ENCODE assay signal across 30 mouse cellular contexts in the genomic region with DNA sequence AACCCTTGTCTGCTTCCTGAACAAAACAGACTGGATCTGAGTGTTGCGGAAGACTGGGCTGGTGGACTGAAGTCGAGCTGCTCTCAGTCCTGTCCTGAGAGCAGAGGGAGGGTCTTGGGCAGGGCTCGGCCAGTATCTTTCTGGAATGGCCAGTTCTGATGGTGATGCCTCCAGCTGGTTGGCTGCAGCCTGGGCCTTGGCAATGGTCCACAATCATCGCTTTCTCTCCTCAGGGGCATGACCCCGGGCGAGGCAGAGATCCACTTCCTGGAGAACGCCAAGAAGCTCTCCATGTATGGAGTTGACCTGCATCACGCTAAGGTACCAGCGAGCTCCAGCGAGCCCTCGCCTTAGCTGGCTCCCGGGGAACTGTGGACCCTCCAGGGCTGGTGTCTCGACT. TPM values are rescaled to one million over a fixed set of nuclear protein-coding genes. Genes with fewer than 3 reads are reported as not detected.
DNase-seq lines count a peak whose midpoint lies in the region; ATAC-seq lines count a peak whose summit lies in the region.
"Had no signal": no experiment of that assay in that cellular context is flagged by ENCODE, and none has a peak within 500 bp of the region (broad histone marks: within the 10 kb centered on the region; RNA-seq: fewer than 3 reads in every experiment).

No protein-coding gene starts in this region.

- DNase-seq in heart, postnatal 10 days: peak; percentile 37 to 42
- no peak for DNase-seq in heart, embryonic 10.5 days (ENCODE audit: low spot score)
- peak; percentile 16 for DNase-seq in urinary bladder, postnatal 14 days (ENCODE audit: low spot score)
- no peak for DNase-seq in urinary bladder, adult 2 months (ENCODE audit: low spot score)
- DNase-seq in lung, postnatal 10 days: peak; percentile 93
- no peak for DNase-seq in neural tube, embryonic 10.5 days (ENCODE audit: extremely low spot score, low spot score)
- DNase-seq: adrenal gland, adult 2 months; B cell, adult 2 months; cerebellum, adult 2 months; cerebellum, postnatal 14 days; gastrocnemius, postnatal 25 days; kidney, adult 18-20 months; layer of hippocampus, adult 9-11 months; right cerebral cortex, adult 18-20 months; right cerebral cortex, postnatal 4 days; thymus, adult 18-20 months; thymus, postnatal 25 days had no signal

- no peaks in the 10 kb centered on the region for H3K27me3 ChIP-seq in heart, embryonic 10.5 days (ENCODE audit: insufficient read depth, poor library complexity, severe bottlenecking)
- H3K27me3 ChIP-seq in forebrain, embryonic 16.5 days (replicated peaks; ENCODE audit: control insufficient read depth, insufficient read depth, low read length): no peaks in the 10 kb centered on the region
- H3K27me3 ChIP-seq: embryonic facial prominence, embryonic 15.5 days; forebrain, embryonic 12.5 days; heart, embryonic 15.5 days; limb, embryonic 15.5 days; liver, embryonic 15.5 days; neural tube, embryonic 12.5 days had no signal

- no peak overlapping the region for H3K27ac ChIP-seq in heart, embryonic 10.5 days
- no peak overlapping the region for H3K27ac ChIP-seq in forebrain, embryonic 16.5 days (ENCODE audit: low read length)
- H3K27ac ChIP-seq: embryonic facial prominence, embryonic 10.5 days; embryonic facial prominence, embryonic 15.5 days; forebrain, embryonic 12.5 days; heart, embryonic 15.5 days; limb, embryonic 10.5 days; limb, embryonic 15.5 days; liver, embryonic 15.5 days; neural tube, embryonic 12.5 days; stomach, postnatal 0 days had no signal

- no peak overlapping the region for H3K4me2 ChIP-seq in forebrain, embryonic 16.5 days (ENCODE audit: low read length)
- H3K4me2 ChIP-seq: embryonic facial prominence, embryonic 15.5 days; forebrain, embryonic 12.5 days; heart, embryonic 15.5 days; limb, embryonic 15.5 days; liver, embryonic 15.5 days; midbrain, embryonic 11.5 days; neural tube, embryonic 12.5 days had no signal

- no peak for ATAC-seq in forebrain, embryonic 16.5 days
- ATAC-seq: hindbrain, embryonic 16.5 days; midbrain, embryonic 16.5 days had no signal

- H3K9me3 ChIP-seq in heart, embryonic 10.5 days: no peaks in the 10 kb centered on the region
- H3K9me3 ChIP-seq in forebrain, embryonic 16.5 days (ENCODE audit: control insufficient read depth, low read length): no peaks in the 10 kb centered on the region
- H3K9me3 ChIP-seq: embryonic facial prominence, embryonic 10.5 days; embryonic facial prominence, embryonic 15.5 days; forebrain, embryonic 12.5 days; heart, embryonic 15.5 days; limb, embryonic 10.5 days; limb, embryonic 15.5 days; liver, embryonic 15.5 days; neural tube, embryonic 12.5 days had no signal

- intact Hi-C loops in heart, postnatal 10 days (cut with DNase I): no loop called here

- H3K4me1 ChIP-seq in heart, embryonic 10.5 days: no peaks in the 10 kb centered on the region
- no peaks in the 10 kb centered on the region for H3K4me1 ChIP-seq in forebrain, embryonic 16.5 days (replicated peaks; ENCODE audit: control insufficient read depth, insufficient read depth, low read length)
- H3K4me1 ChIP-seq: embryonic facial prominence, embryonic 10.5 days; embryonic facial prominence, embryonic 15.5 days; forebrain, embryonic 12.5 days; heart, embryonic 15.5 days; limb, embryonic 10.5 days; limb, embryonic 15.5 days; liver, embryonic 15.5 days; neural tube, embryonic 12.5 days had no signal

- WGBS in heart, embryonic 10.5 days: 85% methylated on average over 13 of the region's 13 CpGs
- 92% methylated on average over 13 of the region's 13 CpGs for WGBS in forebrain, embryonic 16.5 days

- no peak overlapping the region for H3K9ac ChIP-seq in forebrain, embryonic 16.5 days (replicated peaks; ENCODE audit: low read depth, low read length)
- H3K9ac ChIP-seq: embryonic facial prominence, embryonic 15.5 days; forebrain, embryonic 12.5 days; heart, embryonic 15.5 days; limb, embryonic 15.5 days; liver, embryonic 15.5 days; neural tube, embryonic 12.5 days had no signal

- H3K36me3 ChIP-seq in heart, embryonic 10.5 days: peaks cover 24% of the 10 kb centered on the region; the same call in 1 of the 2 replicates
- H3K36me3 ChIP-seq in forebrain, embryonic 16.5 days (ENCODE audit: control insufficient read depth, insufficient read depth): peaks cover 15% of the 10 kb centered on the region
- H3K36me3 ChIP-seq: heart, embryonic 15.5 days; liver, embryonic 15.5 days had no signal

- H3K4me3 ChIP-seq in heart, embryonic 10.5 days: no peak overlapping the region
- H3K4me3 ChIP-seq in forebrain, embryonic 16.5 days (replicated peaks; ENCODE audit: low read length): no peak overlapping the region
- H3K4me3 ChIP-seq: embryonic facial prominence, embryonic 10.5 days; embryonic facial prominence, embryonic 15.5 days; forebrain, embryonic 12.5 days; heart, embryonic 15.5 days; limb, embryonic 10.5 days; limb, embryonic 15.5 days; liver, embryonic 15.5 days; neural tube, embryonic 12.5 days had no signal

RNA-seq across cellular contexts. Expression of gene Aar2, which starts 41.9 kb away (rescaled TPM):
- 10 to 100 TPM; 19.7 to 22.7 TPM for total RNA-seq in heart, postnatal 10 days (2021)
- polyA plus RNA-seq in heart, embryonic 10.5 days (2016; fragmentation: Nextera tagmentation; extraction: Ambion mirVana): 28.0 and 31.8 TPM in 2 replicates
- polyA plus RNA-seq in urinary bladder, adult 2 months (2012; rRNA removed): 18.6 and 20.4 TPM in 2 replicates
- 44.4 and 45.9 TPM in 2 replicates for polyA plus RNA-seq in forebrain, embryonic 16.5 days (2015; fragmentation: Nextera tagmentation; extraction: Ambion mirVana)

Comparison
In these comparisons a context has a peak if more than half of its experiments do, and no peak if none do; other contexts are left out.
1. DNase-seq: peak in heart, postnatal 10 days (2 of 2), urinary bladder, postnatal 14 days (single experiment) and lung, postnatal 10 days (single experiment); none in heart, embryonic 10.5 days (single experiment), urinary bladder, adult 2 months (single experiment) and neural tube, embryonic 10.5 days (single experiment).